Mouse (Mus musculus): ENCODE results near the gene Cracr2a. TPM values are rescaled to one million over a fixed set of nuclear protein-coding genes. Genes with fewer than 3 reads are reported as not detected.

Cracr2a gene
- polyA plus RNA-seq, 2 experiments = 1.3 to 1.4 TPM

- H3K9me3 ChIP-seq (ENCODE audit: control insufficient read depth, low read length) = no peaks in the 10 kb centered on the region
- H3K4me2 ChIP-seq (replicated peaks; ENCODE audit: low read depth, low read length, severe bottlenecking) = no peak overlapping the region
- DNase-seq (ENCODE audit: low spot score) = peak; percentile 10
- ATAC-seq (ENCODE audit: low FRiP score, low read depth) = no peak
- no peak overlapping the region for H3K4me3 ChIP-seq (replicated peaks; ENCODE audit: low read length)
- WGBS = 32% methylated on average over 5 of the region's 5 CpGs
- TF ChIP-seq POLR2A (IDR thresholded peaks at IDR 0.05; ENCODE audit: borderline replicate concordance, extremely low read depth, insufficient read depth, insufficient read length) = no peak
- no peaks in the 10 kb centered on the region for H3K36me3 ChIP-seq (ENCODE audit: control insufficient read depth, insufficient read depth, low read length)
- no peaks in the 10 kb centered on the region for H3K4me1 ChIP-seq (ENCODE audit: control insufficient read depth, insufficient read depth, low read length)
- no peak overlapping the region for H3K9ac ChIP-seq (ENCODE audit: low read depth, low read length, severe bottlenecking)
- H3K27ac ChIP-seq (replicated peaks; ENCODE audit: low read depth, low read length) = no peak overlapping the region
- H3K27me3 ChIP-seq (ENCODE audit: control insufficient read depth, insufficient read depth, low read length) = no peaks in the 10 kb centered on the region
Observed at GRCm38 (mm10) chr6:127625135-127625534, 64.0 kb downstream of the Cracr2a start.

DNA sequence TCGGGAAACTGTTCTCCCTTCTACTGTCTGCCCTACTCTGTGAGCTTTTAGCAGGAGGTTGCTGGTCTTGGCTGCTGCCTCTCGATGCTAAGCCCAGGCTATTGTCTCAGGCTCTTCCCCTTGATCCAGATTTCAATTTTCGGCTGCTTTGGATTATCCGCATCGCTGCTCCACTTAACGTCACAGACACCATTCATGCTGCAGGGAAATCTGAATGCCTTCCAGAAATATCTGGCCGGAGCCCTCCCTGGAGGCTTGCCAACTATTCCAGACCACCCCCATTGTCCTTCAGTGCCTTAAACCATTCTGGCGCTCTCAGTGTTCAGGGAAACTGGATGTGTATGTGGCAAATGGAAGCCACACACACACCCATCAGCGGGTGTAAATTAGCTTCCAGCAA is 66.3 kb downstream of the Cracr2a start:
- TF ChIP-seq POLR2A (IDR thresholded peaks at IDR 0.05; ENCODE audit: borderline replicate concordance, extremely low read depth, insufficient read depth, insufficient read length) = no peak
- DNase-seq (ENCODE audit: low spot score) (peak; percentile 12), ATAC-seq (ENCODE audit: low FRiP score, low read depth) (no peak)
- H3K27ac ChIP-seq (replicated peaks; ENCODE audit: low read depth, low read length) = no peak overlapping the region
- no peak overlapping the region for H3K9ac ChIP-seq (ENCODE audit: low read depth, low read length, severe bottlenecking)
- no peaks in the 10 kb centered on the region for H3K27me3 ChIP-seq (ENCODE audit: control insufficient read depth, insufficient read depth, low read length)
- H3K9me3 ChIP-seq (ENCODE audit: control insufficient read depth, low read length) = no peaks in the 10 kb centered on the region
- 39% methylated on average over 9 of the region's 9 CpGs for WGBS
- no peak overlapping the region for H3K4me3 ChIP-seq (replicated peaks; ENCODE audit: low read length)
- H3K4me1 ChIP-seq (ENCODE audit: control insufficient read depth, insufficient read depth, low read length) = no peaks in the 10 kb centered on the region
- no peaks in the 10 kb centered on the region for H3K36me3 ChIP-seq (ENCODE audit: control insufficient read depth, insufficient read depth, low read length)
- no peak overlapping the region for H3K4me2 ChIP-seq (replicated peaks; ENCODE audit: low read depth, low read length, severe bottlenecking)

DNA sequence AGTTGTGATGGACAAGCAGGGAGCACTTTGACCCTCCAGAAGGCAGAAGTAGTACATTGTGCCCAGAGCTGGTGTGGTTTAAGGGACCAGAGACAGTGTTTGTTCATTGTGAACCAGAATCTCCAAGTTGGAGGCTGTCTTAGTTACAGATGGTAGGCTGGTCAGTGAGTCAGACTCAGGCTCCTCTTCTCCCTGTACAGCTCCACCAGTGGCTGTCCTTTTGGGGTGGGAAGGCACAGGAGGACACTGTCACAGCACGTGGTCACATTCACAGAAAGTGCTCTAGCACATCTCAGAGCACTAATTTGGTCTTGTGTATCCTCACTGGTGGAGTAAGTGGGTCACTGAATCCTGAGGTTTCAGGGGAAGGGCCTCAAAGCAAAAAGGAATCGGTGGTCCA is 68.1 kb downstream of the Cracr2a start:
- Histone ChIP-seq H3K4me2 (replicated peaks; ENCODE audit: low read depth, low read length, severe bottlenecking) (no peak overlapping the region), H3K27me3 (ENCODE audit: control insufficient read depth, insufficient read depth, low read length) (no peaks in the 10 kb centered on the region), H3K4me3 (replicated peaks; ENCODE audit: low read length) (no peak overlapping the region), H3K4me1 (ENCODE audit: control insufficient read depth, insufficient read depth, low read length) (no peaks in the 10 kb centered on the region), H3K27ac (replicated peaks; ENCODE audit: low read depth, low read length) (no peak overlapping the region), H3K9ac (ENCODE audit: low read depth, low read length, severe bottlenecking) (no peak overlapping the region), H3K36me3 (ENCODE audit: control insufficient read depth, insufficient read depth, low read length) (no peaks in the 10 kb centered on the region), H3K9me3 (ENCODE audit: control insufficient read depth, low read length) (no peaks in the 10 kb centered on the region)
- ATAC-seq (ENCODE audit: low FRiP score, low read depth) (no peak), DNase-seq (ENCODE audit: low spot score) (no peak)
- no peak for TF ChIP-seq POLR2A (IDR thresholded peaks at IDR 0.05; ENCODE audit: borderline replicate concordance, extremely low read depth, insufficient read depth, insufficient read length)
- 74% methylated on average over 2 of the region's 2 CpGs for WGBS

GRCm38 (mm10) chr6:127634858-127635257 is 73.7 kb downstream of the Cracr2a start:
- Histone ChIP-seq H3K4me2 (replicated peaks; ENCODE audit: low read depth, low read length, severe bottlenecking) (no peak overlapping the region), H3K4me3 (replicated peaks; ENCODE audit: low read length) (no peak overlapping the region), H3K27ac (replicated peaks; ENCODE audit: low read depth, low read length) (no peak overlapping the region), H3K36me3 (ENCODE audit: control insufficient read depth, insufficient read depth, low read length) (no peaks in the 10 kb centered on the region), H3K4me1 (ENCODE audit: control insufficient read depth, insufficient read depth, low read length) (no peaks in the 10 kb centered on the region), H3K27me3 (ENCODE audit: control insufficient read depth, insufficient read depth, low read length) (no peaks in the 10 kb centered on the region), H3K9me3 (ENCODE audit: control insufficient read depth, low read length) (no peaks in the 10 kb centered on the region), H3K9ac (ENCODE audit: low read depth, low read length, severe bottlenecking) (no peak overlapping the region)
- DNase-seq (ENCODE audit: low spot score) (peak; percentile 44), ATAC-seq (ENCODE audit: low FRiP score, low read depth) (no peak)
- 54% methylated on average over 2 of the region's 2 CpGs for WGBS
- no peak for TF ChIP-seq POLR2A (IDR thresholded peaks at IDR 0.05; ENCODE audit: borderline replicate concordance, extremely low read depth, insufficient read depth, insufficient read length)

GRCm38 (mm10) chr6:127635462-127636189 is 74.5 kb downstream of the Cracr2a start:
- 51% methylated on average over 9 of the region's 9 CpGs for WGBS
- H3K4me2 ChIP-seq (replicated peaks; ENCODE audit: low read depth, low read length, severe bottlenecking) = no peak overlapping the region
- H3K4me3 ChIP-seq (replicated peaks; ENCODE audit: low read length) = no peak overlapping the region
- ATAC-seq (ENCODE audit: low FRiP score, low read depth) = no peak
- no peak for TF ChIP-seq POLR2A (IDR thresholded peaks at IDR 0.05; ENCODE audit: borderline replicate concordance, extremely low read depth, insufficient read depth, insufficient read length)
- no peak overlapping the region for H3K9ac ChIP-seq (ENCODE audit: low read depth, low read length, severe bottlenecking)
- H3K27ac ChIP-seq (replicated peaks; ENCODE audit: low read depth, low read length) = no peak overlapping the region
- no peaks in the 10 kb centered on the region for H3K4me1 ChIP-seq (ENCODE audit: control insufficient read depth, insufficient read depth, low read length)
- no peaks in the 10 kb centered on the region for H3K27me3 ChIP-seq (ENCODE audit: control insufficient read depth, insufficient read depth, low read length)
- no peaks in the 10 kb centered on the region for H3K9me3 ChIP-seq (ENCODE audit: control insufficient read depth, low read length)
- DNase-seq (ENCODE audit: low spot score) = no peak
- no peaks in the 10 kb centered on the region for H3K36me3 ChIP-seq (ENCODE audit: control insufficient read depth, insufficient read depth, low read length)
